Mouse (Mus musculus) lung, adult 18-20 months (tissue): ENCODE results near the gene Usp29.
"Not testable (repeated sequence)": the region's sequence is repeated elsewhere in the genome, so short reads cannot be mapped to it uniquely, and the experiment has no call there.

ENCODE experiments used
- DNase-seq, 2 experiments: peaks; one replicate each; pipeline ENCODE4 v3.0.0; 2022; ENCODE audit warnings: mixed read lengths in 2 of 2

The Usp29 gene

GRCm38 (mm10) chr7:6822633-6823032, 92.3 kb downstream of the Usp29 start:
- peak in 1 of 2 experiments; percentile 5 for DNase-seq

DNA sequence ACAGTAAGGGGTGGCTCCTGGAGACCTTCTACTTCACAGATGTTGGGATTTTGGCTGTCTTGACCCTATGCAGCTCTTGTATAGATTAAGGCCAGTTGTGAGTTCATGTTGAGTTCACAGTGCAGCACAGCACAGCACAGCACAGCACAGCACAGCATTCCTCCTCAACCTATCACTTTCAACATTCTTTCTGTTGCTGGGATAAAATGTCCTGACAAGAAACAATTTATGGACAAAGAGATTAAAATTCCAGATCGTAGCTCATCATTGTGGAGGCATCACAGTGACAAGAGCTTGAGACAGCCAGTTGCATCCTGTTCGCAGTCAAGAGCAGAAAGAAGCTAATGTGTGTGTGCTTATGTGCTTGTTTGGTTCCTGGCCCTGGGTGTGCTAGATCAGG, 93.3 kb downstream of the Usp29 start:
- no peak for DNase-seq

GRCm38 (mm10) chr7:6825966-6826647, 95.7 kb downstream of the Usp29 start:
- DNase-seq, result peak; percentile 46 to 59

DNA sequence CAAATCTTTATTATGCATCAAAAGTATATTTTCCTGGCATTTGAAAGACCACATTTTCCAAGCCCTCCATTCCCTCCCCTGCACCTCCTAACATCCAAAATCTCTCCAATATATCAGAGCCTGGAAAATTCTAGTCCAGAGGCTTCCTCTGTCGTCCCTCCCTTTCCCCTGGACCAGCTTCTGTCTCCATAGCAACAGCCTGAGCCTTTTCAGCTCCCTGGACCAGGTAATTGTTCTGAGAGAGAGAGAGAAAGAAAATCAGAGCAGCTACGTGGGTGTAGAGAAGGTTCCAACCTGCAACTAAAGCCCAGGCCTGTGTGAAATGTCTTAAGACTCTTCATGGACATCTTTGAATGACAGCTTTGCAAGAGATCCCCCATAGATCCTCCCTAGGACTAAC, 98.8 kb downstream of the Usp29 start:
- no peak for DNase-seq

DNA sequence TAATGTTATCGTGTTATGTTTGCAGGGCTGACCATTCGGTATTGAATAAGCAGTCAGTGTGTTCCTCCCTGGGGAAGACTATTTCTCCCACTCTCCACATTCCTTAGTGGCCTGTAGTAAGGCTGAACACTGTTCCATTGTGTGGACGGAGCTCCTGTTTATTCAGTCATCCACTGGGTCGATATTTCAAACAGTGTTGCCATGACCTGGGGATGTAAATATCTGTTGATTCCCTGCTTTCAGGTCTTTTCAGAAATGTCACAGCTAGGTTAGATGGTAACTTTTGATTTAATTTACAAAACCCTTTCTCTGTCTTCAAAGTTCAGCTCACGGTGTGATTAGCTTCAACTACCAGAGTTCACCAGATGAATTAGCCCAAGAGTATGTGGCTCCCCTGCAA, 104.6 kb downstream of the Usp29 start:
- DNase-seq, result no peak

DNA sequence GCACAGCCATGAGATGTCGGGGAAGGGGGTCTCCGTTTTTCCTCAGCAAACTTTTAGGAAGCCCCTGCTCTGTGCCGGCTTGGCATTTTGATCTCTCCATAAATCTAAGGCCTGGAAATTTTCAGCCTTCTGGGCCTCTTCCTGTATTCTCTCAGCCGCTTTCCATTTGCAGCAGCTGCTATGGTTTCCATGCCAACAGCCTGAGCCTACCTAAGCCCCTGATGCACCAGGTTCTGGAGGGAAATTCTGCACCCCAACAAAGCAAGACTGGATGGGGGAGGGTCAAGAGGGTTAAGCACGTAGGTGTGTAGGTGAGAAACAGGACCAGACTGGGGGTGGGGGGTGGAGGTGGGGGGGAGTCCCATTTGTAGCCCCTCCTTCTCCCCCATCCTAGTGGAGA, 105.0 kb downstream of the Usp29 start:
- no peak for DNase-seq

DNA sequence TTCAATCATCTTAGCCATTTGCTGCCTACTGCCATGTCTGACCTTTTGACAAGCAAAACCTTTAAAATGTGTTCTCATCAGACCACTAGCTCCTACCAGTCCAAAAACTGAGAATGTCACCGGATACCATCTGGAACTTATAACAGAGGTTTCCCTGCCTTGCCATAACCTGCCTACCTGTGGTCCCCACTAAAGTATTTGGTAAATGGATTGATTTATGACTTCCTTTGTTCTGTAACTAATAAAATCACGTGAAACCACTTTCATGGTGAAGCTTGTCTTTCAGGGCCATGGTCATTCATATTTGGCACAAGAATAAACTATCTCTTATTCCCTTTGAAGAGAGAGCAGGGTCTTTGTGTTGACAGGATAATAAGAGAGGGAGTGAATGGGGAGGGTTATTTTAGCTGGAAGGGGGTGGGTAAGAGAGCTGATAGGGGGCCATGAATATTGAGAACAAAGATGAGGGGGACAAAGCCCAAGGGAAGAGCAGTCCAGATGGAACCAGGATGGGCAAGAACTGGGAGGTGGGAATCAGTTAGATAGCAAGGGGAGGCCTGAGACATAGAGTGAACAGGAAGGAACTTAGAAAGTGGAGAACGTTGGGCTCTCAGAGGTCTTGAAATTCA, 107.0 kb downstream of the Usp29 start:
- no peak for DNase-seq

GRCm38 (mm10) chr7:6837926-6838554, 107.7 kb downstream of the Usp29 start:
- DNase-seq, result no peak

- no peak for DNase-seq
These were observed 110.5 kb downstream of the Usp29 start for GRCm38 (mm10) chr7:6840860-6841259.

GRCm38 (mm10) chr7:6849495-6849894, 119.1 kb downstream of the Usp29 start:
- no peak for DNase-seq

DNA sequence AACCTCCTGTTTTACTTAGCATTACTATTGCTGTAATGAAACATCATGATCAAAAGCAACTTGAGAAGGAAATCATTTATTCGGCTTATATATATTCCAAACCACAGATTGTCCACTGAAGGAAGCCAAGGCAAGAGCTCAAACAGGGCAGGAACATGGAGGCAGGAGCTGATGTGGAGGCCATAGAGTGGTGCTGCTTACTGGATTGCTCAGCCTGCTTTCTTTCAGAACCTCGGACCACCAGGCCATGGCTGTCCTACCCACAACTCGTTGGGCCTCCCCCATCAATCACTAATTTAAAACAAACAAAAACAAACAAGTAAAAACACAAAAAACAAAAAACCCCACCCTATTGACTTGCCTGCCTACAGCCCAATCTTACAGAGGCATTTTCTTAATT, 119.9 kb downstream of the Usp29 start:
- DNase-seq, result no peak

DNA sequence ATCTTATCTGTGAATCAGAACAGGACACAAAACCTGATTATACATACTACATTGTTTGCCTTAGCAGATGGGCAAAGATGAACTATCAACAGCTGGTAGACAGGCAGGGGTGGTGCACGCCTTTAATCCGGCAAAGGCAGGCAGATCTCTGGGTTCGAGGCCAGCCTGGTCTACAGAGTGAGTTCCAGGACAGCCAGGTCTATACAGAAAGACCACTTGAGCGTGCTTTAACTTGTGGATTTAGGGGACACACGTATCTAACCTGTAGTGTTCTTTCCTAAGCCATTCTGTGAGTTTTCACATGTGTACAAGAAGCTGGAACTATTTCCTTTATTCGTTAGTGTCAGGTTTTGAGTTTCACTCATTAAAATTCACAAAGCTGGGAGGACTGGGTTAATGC, 120.9 kb downstream of the Usp29 start:
- no peak for DNase-seq

- DNase-seq, result no peak
These were observed 121.5 kb downstream of the Usp29 start for GRCm38 (mm10) chr7:6851717-6852503.

- DNase-seq, result no peak
These were observed 125.4 kb downstream of the Usp29 start for GRCm38 (mm10) chr7:6855613-6856405.

GRCm38 (mm10) chr7:6858694-6859270, 128.4 kb downstream of the Usp29 start:
- DNase-seq, result no peak

GRCm38 (mm10) chr7:6860689-6861088, 130.3 kb downstream of the Usp29 start:
- DNase-seq, result no peak

DNA sequence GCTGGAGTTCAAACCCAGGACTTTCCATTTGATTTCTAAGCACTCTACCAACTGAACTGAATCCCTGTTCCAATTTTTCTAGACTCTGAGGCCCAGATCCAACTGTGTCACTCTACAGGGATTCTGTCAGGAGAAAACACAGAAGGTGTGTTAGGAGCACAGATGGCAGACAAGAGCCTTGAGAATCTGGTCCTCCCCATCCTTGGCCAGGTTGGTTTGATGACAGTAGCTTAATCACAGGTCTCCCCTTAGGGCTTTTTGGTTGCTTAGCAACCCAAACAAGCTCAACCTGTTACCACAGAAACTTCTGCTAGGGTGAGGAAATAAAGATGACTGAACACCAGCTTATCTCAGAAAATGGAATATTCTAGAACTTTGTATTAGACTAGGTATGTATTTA, 136.0 kb downstream of the Usp29 start:
- no peak for DNase-seq

- DNase-seq, result no peak
These were observed 138.5 kb downstream of the Usp29 start for GRCm38 (mm10) chr7:6868831-6869230.

GRCm38 (mm10) chr7:6869556-6869955, 139.2 kb downstream of the Usp29 start:
- no peak for DNase-seq

DNA sequence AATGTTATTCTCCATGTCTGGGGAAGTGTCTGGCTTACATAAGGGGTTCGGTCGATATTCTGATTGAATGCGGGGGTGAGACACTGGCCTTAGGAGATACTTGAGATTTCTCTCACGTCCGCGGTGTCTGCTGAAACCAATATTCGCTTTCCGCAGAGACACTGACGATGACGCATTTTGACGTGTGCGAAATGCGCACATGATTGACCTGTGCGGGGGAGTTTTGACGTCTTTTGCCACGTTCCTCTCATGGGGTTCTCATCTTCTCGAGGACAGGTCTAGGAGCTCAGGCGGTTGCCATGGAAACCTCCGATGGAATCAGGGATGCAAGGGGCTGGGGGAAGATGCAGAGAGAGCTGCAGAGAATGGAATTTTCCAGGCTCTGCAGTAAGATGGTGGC, 144.1 kb downstream of the Usp29 start:
- DNase-seq, result no peak

DNA sequence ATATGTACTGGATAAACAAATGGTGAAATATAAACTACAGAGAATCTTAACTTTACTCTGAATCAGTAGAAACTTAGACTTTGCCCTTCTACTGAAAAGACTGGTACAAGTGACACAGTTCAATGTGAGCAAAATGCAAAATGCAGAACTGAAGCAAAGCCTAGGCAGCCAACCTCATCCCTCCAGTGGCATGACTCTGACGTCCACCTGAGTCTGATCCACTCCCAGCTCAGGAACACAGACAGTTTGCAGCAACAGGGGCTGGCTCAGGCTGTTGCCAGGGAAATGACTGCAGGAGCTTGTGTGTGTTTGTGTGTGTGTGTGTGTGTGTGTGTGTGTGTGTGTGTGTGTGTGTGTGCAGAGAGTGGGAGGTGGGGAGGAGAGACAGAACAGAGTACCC, 147.8 kb downstream of the Usp29 start:
- DNase-seq, result no peak

GRCm38 (mm10) chr7:6878849-6879248, 148.5 kb downstream of the Usp29 start:
- DNase-seq, result not testable (repeated sequence)
